Mouse (Mus musculus) heart, adult 2 months (tissue): ENCODE results near the gene Map4k5. TPM values are rescaled to one million over a fixed set of nuclear protein-coding genes. Genes with fewer than 3 reads are reported as not detected.

Source experiments
- DNase-seq, 2 experiments: peaks; one replicate each; pipeline ENCODE4 v3.0.0; 2021
- H3K27ac ChIP-seq: fragments of 200-600 bp; 2 replicates; pipeline ENCODE4 v1.8.1; 2022
- H3K27me3 ChIP-seq: fragments of 200-500 bp; 2 replicates; pipeline ENCODE4 v1.6.1; 2012; ENCODE audit warnings: mild to moderate bottlenecking, low read length, inconsistent platforms, mixed read lengths; ENCODE audit not compliant: control insufficient read depth, insufficient read depth
- H3K36me3 ChIP-seq: fragments of 200-500 bp; 2 replicates; pipeline ENCODE4 v1.6.1; 2012; ENCODE audit warnings: low read length, inconsistent platforms; ENCODE audit not compliant: control insufficient read depth, insufficient read depth
- H3K4me1 ChIP-seq: fragments of 200-500 bp; 2 replicates; pipeline ENCODE4 v1.6.1; 2011; ENCODE audit warnings: low read length; ENCODE audit not compliant: control insufficient read depth, insufficient read depth
- H3K4me3 ChIP-seq: fragments of 200-600 bp; 2 replicates; pipeline ENCODE4 v1.8.1; 2022
- H3K79me2 ChIP-seq: fragments of 200-500 bp; replicated peaks from 2 replicates; pipeline ENCODE4 v1.6.1; 2012; ENCODE audit warnings: mild to moderate bottlenecking, inconsistent platforms, low read length, moderate library complexity, mixed read lengths; ENCODE audit not compliant: control insufficient read depth, insufficient read depth
- H3K9ac ChIP-seq: fragments of 200-500 bp; 2 replicates; pipeline ENCODE4 v1.6.1; 2012; ENCODE audit warnings: low read depth, mild to moderate bottlenecking, control low read depth, inconsistent platforms, low read length, mixed read lengths
- CTCF ChIP-seq: fragments of 200-600 bp; IDR thresholded peaks from 2 replicates; pipeline ENCODE4 v1.8.1; 2022; ENCODE audit warnings: antibody characterized with exemption, mild to moderate bottlenecking, moderate library complexity
- EP300 ChIP-seq: fragments of 200-500 bp; IDR thresholded peaks from 2 replicates; pipeline ENCODE4 v1.6.1; 2011; ENCODE audit warnings: low read depth, low read length, control low read depth; ENCODE audit not compliant: insufficient read depth
- POLR2A ChIP-seq: fragments of 200-500 bp; IDR thresholded peaks from 2 replicates; pipeline ENCODE4 v1.6.1; 2011; ENCODE audit warnings: mild to moderate bottlenecking, low read depth, low read length, control low read depth; ENCODE audit not compliant: insufficient read depth
- WGBS: fragments of 180-500 bp; shearing (Covaris S2); methylation state at CpG from one replicate; pipeline ENCODE4 v1.1.7; 2018; 5-methylcytosine and 5-hydroxymethylcytosine counted together
- intact Hi-C: fragments of 180-260 bp; cut with DNase I; formaldehyde crosslinking; loops from one replicate; pipeline ENCODE4 v1.15.1; 2025
- polyA plus RNA-seq: library from polyadenylated mRNA; depleted of rRNA; stranded (reverse); fragments of >200 nt; gene quantifications from 2 replicates; pipeline ENCODE4 v1.2.3, GENCODE M21; 2012
- total RNA-seq, 2 experiments: library from RNA; stranded (reverse); gene quantifications; 2 replicates each; pipeline ENCODE4 v1.2.3; 2021

Gene Map4k5
- total and polyA plus RNA-seq, 3 experiments = 5.6 to 21.7 (median 20.0) TPM

DNA sequence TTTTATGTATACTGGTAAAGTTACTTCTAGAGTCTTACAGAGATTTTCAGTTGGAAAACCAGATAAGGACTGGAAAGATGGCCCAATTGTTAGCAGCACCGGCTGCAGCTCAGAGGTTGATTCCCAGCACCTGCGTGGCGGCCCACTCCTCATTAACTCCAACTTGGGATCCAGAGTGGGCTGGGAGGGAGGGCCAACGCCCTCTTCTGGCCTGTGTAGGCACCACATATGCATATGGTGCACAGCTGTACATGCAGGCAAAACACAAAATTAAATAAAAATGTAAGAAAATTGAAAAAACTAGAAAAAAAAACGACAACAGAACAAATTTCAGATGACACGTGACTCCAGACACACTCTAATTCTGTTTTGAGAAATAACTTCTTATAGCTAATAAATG, 927 bp upstream of the Map4k5 start:
- peaks cover 5% of the 10 kb centered on the region; the same call in 1 of the 2 replicates for H3K79me2 ChIP-seq
- no peak overlapping the region for H3K9ac ChIP-seq
- TF ChIP-seq EP300 (no peak), POLR2A (no peak), CTCF (peak; percentile 52)
- H3K27ac ChIP-seq = peak overlapping the region; percentile 66
- no peak for DNase-seq
- 50% methylated on average over 6 of the region's 6 CpGs for WGBS
- peaks cover 7% of the 10 kb centered on the region for H3K36me3 ChIP-seq
- no peaks in the 10 kb centered on the region for H3K27me3 ChIP-seq
- intact Hi-C loops = loop anchor here (1.0 to 10.0 kb wide), 3 partner anchors 135 to 529 kb away; no protein-coding TSS in a partner anchor
- peaks cover 11% of the 10 kb centered on the region for H3K4me1 ChIP-seq
- no peak overlapping the region for H3K4me3 ChIP-seq

DNA sequence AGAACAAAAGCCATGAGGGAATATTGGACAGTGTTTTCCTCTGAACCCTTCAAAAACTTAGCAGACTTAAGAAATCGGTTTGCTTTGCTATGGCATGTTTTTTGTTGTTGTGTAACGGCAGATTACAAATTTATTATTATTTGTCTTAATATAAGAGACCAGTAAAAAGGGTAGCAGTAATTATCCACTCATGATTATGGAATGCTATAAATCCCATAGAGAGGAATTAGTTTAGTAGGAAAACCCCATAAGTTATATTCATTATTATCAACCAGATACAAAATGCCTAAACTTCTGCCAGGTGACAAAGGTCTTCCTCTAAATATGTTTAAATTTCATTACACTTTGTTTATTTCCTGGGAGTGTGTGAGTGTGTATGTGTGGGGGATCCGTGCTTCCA, 1.3 kb downstream of the Map4k5 start:
- no peak for DNase-seq
- peak overlapping the region; percentile 98 for H3K27ac ChIP-seq
- 15% methylated on average over 3 of the region's 3 CpGs for WGBS
- intact Hi-C loops = loop anchor here (2.0 to 10.0 kb wide), 2 partner anchors 133 to 527 kb away; no protein-coding TSS in a partner anchor
- peak overlapping the region; percentile 98 for H3K9ac ChIP-seq
- H3K4me1 ChIP-seq = peaks cover 18% of the 10 kb centered on the region
- TF ChIP-seq CTCF (no peak), EP300 (no peak), POLR2A (no peak)
- H3K4me3 ChIP-seq = peak overlapping the region; percentile 98
- H3K27me3 ChIP-seq = no peaks in the 10 kb centered on the region
- peaks cover 8% of the 10 kb centered on the region for H3K36me3 ChIP-seq
- peaks cover 11% of the 10 kb centered on the region for H3K79me2 ChIP-seq

DNA sequence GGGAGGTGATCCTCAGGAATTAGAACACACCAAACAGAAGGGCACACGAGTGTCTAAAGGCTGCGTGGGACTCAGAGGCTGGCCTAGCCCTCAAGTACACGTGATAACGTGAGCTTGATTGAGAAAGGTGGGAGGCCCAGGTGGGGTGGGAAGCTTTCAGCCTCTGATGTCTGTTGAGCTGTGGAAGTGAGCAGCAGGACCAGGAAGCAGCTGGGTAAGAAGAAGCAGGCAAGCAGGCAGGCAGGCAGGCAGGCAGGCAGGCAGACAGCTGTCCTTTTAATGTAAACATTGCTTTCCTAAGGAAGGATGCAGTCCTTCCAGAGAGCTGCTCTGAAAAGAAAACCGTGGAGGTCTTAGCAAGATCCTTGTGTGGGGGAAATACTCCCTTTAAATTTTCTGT, 2.5 kb downstream of the Map4k5 start:
- Histone ChIP-seq H3K4me1 (peaks cover 18% of the 10 kb centered on the region), H3K79me2 (peaks cover 11% of the 10 kb centered on the region), H3K36me3 (peaks cover 8% of the 10 kb centered on the region), H3K4me3 (peak overlapping the region; percentile 20; the same call in 1 of the 2 replicates), H3K9ac (peak overlapping the region; percentile 9; the same call in 1 of the 2 replicates), H3K27me3 (no peaks in the 10 kb centered on the region), H3K27ac (no peak overlapping the region)
- WGBS = 16% methylated on average over 5 of the region's 5 CpGs
- DNase-seq = no peak
- intact Hi-C loops = loop anchor here (10.0 kb wide), 1 partner anchor 526 kb away; no protein-coding TSS in a partner anchor
- no peak for TF ChIP-seq POLR2A

DNA sequence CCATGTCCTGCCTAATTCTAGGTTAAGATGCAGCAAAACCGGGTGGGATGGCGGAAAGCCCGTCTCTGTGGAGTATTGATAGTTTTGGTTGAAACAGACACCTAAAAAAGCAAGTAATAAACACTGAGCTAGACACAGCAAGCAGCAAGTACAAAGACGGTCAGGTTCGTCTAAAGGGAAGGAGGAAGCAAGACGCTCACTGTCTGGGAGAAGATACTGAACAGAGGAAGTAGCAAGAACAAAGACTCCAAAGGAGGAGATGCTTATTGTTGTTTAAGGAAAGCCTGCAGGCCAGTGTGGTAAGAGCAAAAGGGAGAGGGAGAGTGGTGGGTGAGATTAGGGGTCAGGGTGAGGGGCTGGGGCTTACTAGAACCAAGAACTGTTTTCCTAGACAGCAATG, 2.9 kb downstream of the Map4k5 start:
- peak overlapping the region; percentile 20; the same call in 1 of the 2 replicates for H3K4me3 ChIP-seq
- peaks cover 10% of the 10 kb centered on the region for H3K36me3 ChIP-seq
- H3K9ac ChIP-seq = peak overlapping the region; percentile 9; the same call in 1 of the 2 replicates
- H3K27me3 ChIP-seq = no peaks in the 10 kb centered on the region
- intact Hi-C loops = loop anchor here (10.0 kb wide), 1 partner anchor 525 kb away; no protein-coding TSS in a partner anchor
- no peak overlapping the region for H3K27ac ChIP-seq
- peaks cover 18% of the 10 kb centered on the region for H3K4me1 ChIP-seq
- no peak for TF ChIP-seq CTCF
- no peak for TF ChIP-seq EP300
- no peak for TF ChIP-seq POLR2A
- peaks cover 11% of the 10 kb centered on the region for H3K79me2 ChIP-seq
- no peak for DNase-seq
- WGBS = 40% methylated on average over 6 of the region's 6 CpGs

DNA sequence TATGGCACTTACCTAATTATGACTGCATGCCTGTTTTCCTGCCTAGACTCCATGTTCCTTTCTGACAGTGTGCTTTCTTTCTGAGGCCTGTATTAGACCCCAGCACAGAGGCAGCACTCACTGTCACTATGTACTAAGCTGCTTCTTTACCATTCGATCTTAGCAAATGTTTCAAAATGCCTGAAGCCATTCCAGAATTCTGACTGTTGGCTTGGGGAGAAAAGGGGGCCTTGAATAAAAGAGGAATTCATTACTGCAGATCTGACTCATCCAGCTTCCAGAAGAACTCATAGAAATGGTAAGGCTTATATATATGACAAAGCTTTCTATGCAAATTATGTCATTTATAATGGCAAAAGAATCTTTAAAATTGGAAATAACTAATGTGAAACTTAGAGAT, 4.7 kb downstream of the Map4k5 start:
- Histone ChIP-seq H3K27ac (no peak overlapping the region), H3K4me3 (no peak overlapping the region), H3K4me1 (peaks cover 15% of the 10 kb centered on the region), H3K9ac (no peak overlapping the region), H3K27me3 (no peaks in the 10 kb centered on the region), H3K36me3 (peaks cover 10% of the 10 kb centered on the region), H3K79me2 (peaks cover 14% of the 10 kb centered on the region)
- WGBS = 49% methylated on average over 1 of the region's 1 CpGs
- intact Hi-C loops = loop anchor here (2.0 kb wide), 1 partner anchor 32 kb away; no protein-coding TSS in a partner anchor
- no peak for TF ChIP-seq POLR2A
- no peak for TF ChIP-seq CTCF
- TF ChIP-seq EP300 = no peak
- no peak for DNase-seq

DNA sequence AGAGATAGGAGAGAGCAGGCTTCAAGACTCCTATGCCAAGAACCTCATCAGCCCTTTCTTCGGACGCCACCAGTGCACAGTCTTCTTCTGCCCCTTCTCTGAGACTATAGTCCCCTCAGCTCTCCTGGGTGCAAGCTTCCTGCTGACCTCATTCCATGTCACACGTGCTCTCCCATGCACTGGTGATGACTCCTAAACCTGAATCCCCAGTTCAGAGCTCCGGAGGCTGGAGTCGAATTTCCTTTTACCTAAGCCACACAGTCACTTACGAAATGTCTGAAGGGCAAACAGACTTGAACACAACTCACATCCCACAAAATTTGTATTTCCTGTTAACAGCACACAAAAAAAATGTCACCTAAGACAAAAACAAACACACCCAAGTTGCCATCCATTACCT, 5.2 kb downstream of the Map4k5 start:
- Histone ChIP-seq H3K36me3 (peaks cover 10% of the 10 kb centered on the region), H3K27ac (no peak overlapping the region), H3K9ac (no peak overlapping the region), H3K4me1 (peaks cover 15% of the 10 kb centered on the region), H3K79me2 (peaks cover 16% of the 10 kb centered on the region), H3K4me3 (no peak overlapping the region), H3K27me3 (no peaks in the 10 kb centered on the region)
- intact Hi-C loops = loop anchor here (2.0 kb wide), 1 partner anchor 31 kb away; no protein-coding TSS in a partner anchor
- DNase-seq = no peak
- no peak for TF ChIP-seq EP300
- TF ChIP-seq CTCF = no peak
- TF ChIP-seq POLR2A = no peak
- 44% methylated on average over 6 of the region's 6 CpGs for WGBS
